Mouse (Mus musculus): ENCODE measurements around the gene Fbxl3.

Gene Fbxl3

DNA sequence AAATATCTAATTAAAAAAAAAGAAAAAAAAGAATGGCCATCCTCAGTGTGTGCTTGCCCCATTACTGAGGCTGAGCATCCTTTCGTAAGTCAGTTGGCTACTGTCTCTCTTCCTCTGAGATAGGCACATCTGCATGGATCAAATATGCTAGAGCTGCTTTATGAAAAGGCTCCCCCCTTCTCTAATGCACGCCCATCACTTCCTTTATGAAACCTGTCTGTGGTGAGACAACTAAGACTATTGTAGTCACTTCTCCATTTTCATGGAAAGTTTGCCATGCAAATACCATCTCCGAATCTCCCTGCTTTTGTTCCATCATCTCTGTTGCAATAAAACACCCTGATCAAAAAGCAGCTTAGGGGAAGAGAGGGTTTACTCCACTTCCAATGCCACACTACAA lies 62.4 kb downstream of the Fbxl3 start:
- no peak for DNase-seq (ENCODE audit: low spot score)

DNA sequence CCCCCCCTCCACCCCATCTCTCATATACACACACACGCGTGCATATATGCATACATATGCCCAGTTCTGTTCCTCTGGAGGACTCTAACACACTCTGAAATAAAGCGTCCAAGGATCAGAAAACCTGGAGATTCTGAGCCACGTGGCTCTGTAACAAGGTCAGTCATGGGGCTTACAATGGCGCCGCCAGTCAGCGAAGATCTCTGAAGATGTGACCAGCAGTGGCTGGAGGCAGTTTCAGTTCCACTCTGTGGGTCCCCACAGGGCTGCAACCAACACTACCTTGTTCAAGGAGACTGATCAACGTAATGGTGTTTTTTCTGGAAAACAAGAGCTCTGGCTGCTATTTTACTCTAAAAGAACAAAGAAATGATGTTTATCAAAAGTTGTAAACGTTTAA lies 65.3 kb downstream of the Fbxl3 start:
- no peak for DNase-seq (ENCODE audit: low spot score)

DNA sequence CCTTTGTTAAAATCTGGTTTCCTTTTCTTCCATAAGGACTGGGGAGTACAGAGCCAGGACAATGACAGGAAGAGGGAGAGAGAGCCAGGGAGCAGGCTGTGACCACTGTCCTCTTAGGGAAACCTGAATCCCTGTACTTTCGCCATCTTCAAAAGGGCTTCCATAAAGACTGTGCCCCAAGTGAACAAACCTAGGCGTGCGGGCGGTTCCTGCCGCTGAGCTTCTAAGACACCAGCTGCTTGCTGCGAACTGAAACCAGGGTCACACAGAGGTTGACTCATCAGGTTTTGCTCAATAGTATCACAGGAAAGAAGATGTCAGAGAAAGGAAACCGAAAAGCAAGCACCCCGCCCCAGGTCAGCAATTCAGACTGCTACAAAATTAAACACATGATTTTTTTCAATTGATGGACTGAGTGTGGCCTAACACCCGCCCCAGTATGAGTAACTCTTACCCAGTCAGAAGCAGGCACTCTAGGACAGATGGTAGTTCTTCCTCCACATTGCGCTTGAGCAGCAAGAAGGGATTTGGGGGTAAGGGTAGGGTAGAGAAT lies 66.0 kb downstream of the Fbxl3 start:
- DNase-seq (ENCODE audit: low spot score) = peak; percentile 5
